Mouse (Mus musculus) megakaryocyte, embryonic 14.5 days (primary cell): ENCODE results near the gene Ralb.

Experiments
- FLI1 ChIP-seq: IDR thresholded peaks from 2 replicates; pipeline ENCODE4 v1.6.1; 2012; ENCODE audit warnings: low read length, inconsistent platforms, mixed read lengths
- GATA1 ChIP-seq: IDR thresholded peaks from 3 replicates; pipeline ENCODE4 v1.6.1; 2012; ENCODE audit warnings: mixed read lengths, low read length, inconsistent platforms, borderline replicate concordance

GRCm38 (mm10) chr1:119548668-119549326, 44.2 kb upstream of the Ralb start:
- TF ChIP-seq GATA1 (no peak), FLI1 (no peak)
